Mouse (Mus musculus) myocyte (in vitro differentiated cells): ENCODE measurements around the gene Zar1. TPM values are rescaled to one million over a fixed set of nuclear protein-coding genes. Genes with fewer than 3 reads are reported as not detected.

Source experiments
- H3K27me3 ChIP-seq: one replicate; pipeline ENCODE4 v1.6.1; 2011; ENCODE audit not compliant: control insufficient read depth, insufficient read depth, insufficient read length
- H3K36me3 ChIP-seq: one replicate; pipeline ENCODE4 v1.6.1; 2011; ENCODE audit not compliant: control insufficient read depth, insufficient read depth
- H3K4me2 ChIP-seq: one replicate; pipeline ENCODE4 v1.6.1; 2011; ENCODE audit warnings: low read depth, control low read depth
- H3K4me3 ChIP-seq: one replicate; pipeline ENCODE4 v1.5.1; 2011; ENCODE audit warnings: mild to moderate bottlenecking, control low read depth, moderate library complexity
- H3K79me2 ChIP-seq: one replicate; pipeline ENCODE4 v1.6.1; 2011; ENCODE audit not compliant: control insufficient read depth, insufficient read depth
- H3ac ChIP-seq: one replicate; pipeline ENCODE4 v1.6.1; 2011; ENCODE audit not compliant: control insufficient read depth, insufficient read length
- CEBPB ChIP-seq: IDR thresholded peaks from 2 replicates; pipeline ENCODE4 v1.6.1; 2011; ENCODE audit warnings: mild to moderate bottlenecking, moderate library complexity; ENCODE audit not compliant: poor library complexity, insufficient read depth, severe bottlenecking
- E2F4 ChIP-seq: IDR thresholded peaks from one replicate; pipeline ENCODE4 v1.6.1; 2011; ENCODE audit warnings: mild to moderate bottlenecking, control low read depth, moderate library complexity; ENCODE audit not compliant: insufficient read depth
- MAX ChIP-seq: IDR thresholded peaks from one replicate; pipeline ENCODE4 v1.6.1; 2011; ENCODE audit warnings: low read depth, mild to moderate bottlenecking, control low read depth
- MYOD1 ChIP-seq, 3 experiments: IDR thresholded peaks; one replicate each; pipeline ENCODE4 v1.6.1; 2011; ENCODE audit warnings: control low read depth in 2 of 3, low read depth in 2 of 3, mild to moderate bottlenecking in 2 of 3, moderate library complexity in 1 of 3; ENCODE audit not compliant: insufficient read length in 2 of 3, control insufficient read depth in 1 of 3
- MYOG ChIP-seq, 3 experiments: IDR thresholded peaks; one replicate each; pipeline ENCODE4 v1.6.1; 2011; ENCODE audit warnings: control low read depth in 2 of 3, low read depth in 2 of 3, mild to moderate bottlenecking in 2 of 3; ENCODE audit not compliant: insufficient read length in 2 of 3, control insufficient read depth in 1 of 3, insufficient read depth in 1 of 3
- POLR2A ChIP-seq: IDR thresholded peaks from one replicate; pipeline ENCODE4 v1.6.1; 2011; ENCODE audit warnings: low read depth, mild to moderate bottlenecking, control low read depth, moderate library complexity; ENCODE audit not compliant: insufficient read length
- POLR2AphosphoS2 ChIP-seq: IDR thresholded peaks from one replicate; pipeline ENCODE4 v1.6.1; 2011; ENCODE audit warnings: low read depth, control low read depth; ENCODE audit not compliant: insufficient read length
- REST ChIP-seq: IDR thresholded peaks from one replicate; pipeline ENCODE4 v1.6.1; 2011; ENCODE audit warnings: mild to moderate bottlenecking, control low read depth, moderate library complexity; ENCODE audit not compliant: insufficient read depth, insufficient read length
- SRF ChIP-seq: IDR thresholded peaks from one replicate; pipeline ENCODE4 v1.6.1; 2011; ENCODE audit warnings: low read depth; ENCODE audit not compliant: control insufficient read depth, insufficient read length
- TCF12 ChIP-seq: IDR thresholded peaks from one replicate; pipeline ENCODE4 v1.6.1; 2011; ENCODE audit warnings: mild to moderate bottlenecking, control low read depth; ENCODE audit not compliant: poor library complexity, insufficient read depth, severe bottlenecking
- TCF3 ChIP-seq: IDR thresholded peaks from one replicate; pipeline ENCODE4 v1.6.1; 2011; ENCODE audit warnings: low read depth, control low read depth; ENCODE audit not compliant: insufficient read length
- USF1 ChIP-seq: IDR thresholded peaks from one replicate; pipeline ENCODE4 v1.6.1; 2011; ENCODE audit warnings: low read depth, mild to moderate bottlenecking, control low read depth, moderate library complexity
- polyA plus RNA-seq: library from polyadenylated mRNA; unstranded; fragments of >200 nt; fragmentation: generic; extraction: Trizol; gene quantifications from one replicate; pipeline ENCODE4 v1.2.1, GENCODE M21; 2012; ENCODE audit warnings: missing spikeins

Gene Zar1
- polyA plus RNA-seq, 1 experiment: not detected

DNA sequence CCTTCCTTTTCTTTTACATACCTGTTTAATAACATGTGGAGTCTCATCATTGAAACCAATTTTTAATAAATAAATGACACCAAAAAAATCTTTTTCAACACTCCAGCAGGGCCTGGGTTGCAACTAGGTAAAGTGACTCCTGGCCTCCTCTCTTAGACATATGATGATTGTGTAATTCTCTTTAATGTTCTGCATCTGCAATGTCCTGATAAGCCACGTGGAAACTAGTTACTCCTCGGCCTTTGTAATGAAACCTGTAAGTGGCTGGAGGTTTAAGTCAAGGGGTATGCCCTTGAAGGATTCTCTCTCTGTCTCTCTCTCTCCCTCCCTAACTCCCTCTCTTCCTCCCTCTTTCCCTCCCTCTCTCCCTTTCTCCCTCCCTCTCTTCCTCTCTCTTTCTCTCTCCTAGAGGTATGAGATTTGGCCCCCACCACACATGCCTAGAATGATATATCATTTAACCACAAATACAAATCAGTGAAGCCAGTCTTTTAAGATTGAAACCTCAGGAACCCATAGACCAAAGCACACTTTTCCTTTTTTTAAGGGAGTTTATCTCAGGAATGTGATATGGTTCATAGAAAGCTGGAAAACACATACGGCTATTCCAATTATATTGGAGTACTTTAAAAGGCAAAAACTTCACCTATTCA lies 20.0 kb downstream of the Zar1 start:
- H3K27me3 ChIP-seq: no peaks in the 10 kb centered on the region
- H3ac ChIP-seq: no peak overlapping the region
- H3K36me3 ChIP-seq: no peaks in the 10 kb centered on the region
- H3K4me3 ChIP-seq: no peak overlapping the region
- peaks cover 18% of the 10 kb centered on the region for H3K79me2 ChIP-seq
- H3K4me2 ChIP-seq: no peak overlapping the region
- no peak for TF ChIP-seq CEBPB
- TF ChIP-seq USF1: no peak
- no peak for TF ChIP-seq E2F4
- no peak for TF ChIP-seq MYOD1 (IDR thresholded peaks at IDR 0.05; ENCODE audit: control insufficient read depth in 1 of 3, insufficient read length in 2 of 3, low read depth in 2 of 3)
- no peak for TF ChIP-seq MAX

DNA sequence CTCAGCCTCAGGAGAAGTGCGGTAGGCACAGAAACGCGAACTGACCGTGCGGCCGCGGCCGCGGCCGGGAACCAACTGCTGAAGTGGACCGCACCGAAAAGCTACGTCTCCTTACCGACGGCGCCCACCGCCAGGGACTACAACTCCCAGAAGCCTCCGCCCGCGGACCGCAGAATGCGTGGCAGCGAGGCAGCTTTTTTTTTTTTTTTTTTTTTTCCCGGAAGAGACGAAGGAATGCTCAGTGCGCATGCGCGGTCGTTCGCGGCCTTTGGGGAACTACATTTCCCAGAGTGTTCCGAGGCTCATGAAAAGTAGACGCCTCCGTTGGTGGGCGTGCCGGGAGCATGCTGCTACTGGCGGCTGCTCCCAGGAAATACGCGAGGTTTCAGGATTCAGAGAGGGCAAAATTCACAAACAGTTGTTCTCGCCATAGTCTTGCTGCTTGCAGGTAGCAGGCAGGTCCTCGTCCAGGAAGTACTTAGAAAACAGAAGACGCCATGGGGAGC lies 21.5 kb downstream of the Zar1 start, which contains the start of gene Nfxl1:
Nfxl1 (minus strand) TSS at position 141 of the 506 bp plus-strand sequence.
- H3K36me3 ChIP-seq: peaks cover 6% of the 10 kb centered on the region
- peak within 1 kb of the TSS; percentile 58 for H3ac ChIP-seq
- TF ChIP-seq POLR2A (peak; percentile 64), POLR2AphosphoS2 (peak; percentile 52), SRF (no peak)
- peaks cover 21% of the 10 kb centered on the region for H3K79me2 ChIP-seq
- no peaks in the 10 kb centered on the region for H3K27me3 ChIP-seq
- peak within 1 kb of the TSS; percentile 90 for H3K4me2 ChIP-seq
- peak within 1 kb of the TSS; percentile 64 for H3K4me3 ChIP-seq

DNA sequence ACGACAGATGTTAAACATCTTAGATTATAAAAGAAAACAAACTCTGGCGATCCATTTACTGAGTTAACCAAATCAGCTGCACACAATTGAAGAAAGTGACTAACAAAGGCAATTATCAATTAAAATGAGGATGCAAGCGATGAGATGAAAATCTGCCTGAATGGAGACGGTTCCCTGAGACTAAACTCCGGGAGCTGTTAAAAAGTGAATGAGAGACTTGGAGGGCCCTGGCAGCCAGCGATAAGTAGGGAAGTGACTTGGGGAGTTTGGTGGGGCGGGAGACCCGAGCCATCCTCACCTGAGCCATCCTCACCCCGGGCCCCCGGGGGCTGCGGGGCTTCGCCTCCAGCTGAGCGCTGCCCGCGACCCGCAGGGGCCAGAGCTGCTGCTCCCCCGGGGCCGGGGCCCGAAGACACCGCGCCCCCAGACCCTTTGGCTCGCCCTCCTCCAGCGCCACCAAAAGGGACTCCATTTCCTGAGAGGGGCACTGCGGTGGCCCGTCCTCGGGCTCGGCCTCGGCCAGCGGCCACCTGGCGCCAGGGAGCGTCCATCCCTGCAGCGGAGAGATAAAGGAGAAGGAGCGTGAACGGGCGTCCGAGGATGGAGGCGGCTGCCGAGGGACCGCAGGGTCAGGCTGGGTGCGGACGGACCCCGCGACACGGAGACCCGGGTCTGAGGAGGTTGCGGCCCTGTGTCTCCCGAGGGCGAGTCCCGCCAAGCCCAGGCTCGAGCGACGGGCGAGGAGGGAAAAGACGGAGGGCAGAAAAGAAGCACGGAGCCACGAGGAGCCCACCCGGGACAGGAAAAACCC lies 22.1 kb downstream of the Zar1 start:
- TF ChIP-seq E2F4 (no peak), MYOD1 (IDR thresholded peaks at IDR 0.05; ENCODE audit: control insufficient read depth in 1 of 3, insufficient read length in 2 of 3, low read depth in 2 of 3) (peak in 1 of 3 experiments; percentile 9)
- Histone ChIP-seq H3ac (peak overlapping the region; percentile 58), H3K4me2 (peak overlapping the region; percentile 64), H3K27me3 (no peaks in the 10 kb centered on the region), H3K36me3 (peaks cover 6% of the 10 kb centered on the region), H3K4me3 (peak overlapping the region; percentile 64), H3K79me2 (peaks cover 27% of the 10 kb centered on the region)

DNA sequence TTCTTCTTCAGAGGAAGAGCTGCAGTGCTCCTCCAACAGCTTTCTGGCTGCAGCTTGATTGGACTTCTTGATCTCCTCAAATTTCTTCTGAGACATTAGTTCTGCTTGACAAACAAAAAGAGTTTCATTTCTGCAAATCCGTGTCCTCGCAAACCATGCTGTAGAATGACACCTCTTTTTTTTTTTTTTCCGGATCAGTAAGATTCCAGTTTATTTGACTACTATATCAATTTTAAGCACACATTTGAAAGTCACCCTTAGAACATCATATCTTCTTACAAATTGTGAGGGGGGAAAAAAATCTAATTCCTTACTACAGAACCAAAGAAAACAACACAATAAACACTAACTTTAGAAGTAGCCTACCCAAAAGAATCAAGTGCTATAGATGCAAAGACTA lies 24.8 kb downstream of the Zar1 start:
- H3K4me2 ChIP-seq: no peak overlapping the region
- no peak overlapping the region for H3ac ChIP-seq
- TF ChIP-seq TCF3: no peak
- TF ChIP-seq TCF12: no peak
- TF ChIP-seq POLR2A: no peak
- no peak for TF ChIP-seq E2F4
- H3K79me2 ChIP-seq: peaks cover 28% of the 10 kb centered on the region
- peaks cover 13% of the 10 kb centered on the region for H3K36me3 ChIP-seq
- H3K4me3 ChIP-seq: no peak overlapping the region
- H3K27me3 ChIP-seq: no peaks in the 10 kb centered on the region

DNA sequence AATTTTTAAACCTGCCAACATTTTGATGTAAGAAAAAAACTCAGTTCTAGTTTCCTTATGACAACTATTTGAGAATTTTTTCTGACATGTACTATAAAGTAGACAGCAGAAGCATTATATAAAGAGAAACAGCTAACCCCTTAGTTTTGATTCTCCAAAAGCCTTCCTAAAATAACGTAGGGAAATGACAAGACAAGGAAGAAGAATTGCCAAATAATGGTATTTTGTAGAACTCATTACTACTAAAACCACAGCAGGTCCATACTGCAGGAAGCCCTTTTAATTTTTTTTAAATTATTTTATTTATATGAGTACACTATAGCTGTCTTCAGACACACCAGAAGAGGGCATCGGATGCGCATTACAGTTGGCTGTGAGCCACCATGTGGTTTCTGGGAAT lies 29.8 kb downstream of the Zar1 start:
- TF ChIP-seq TCF12 (no peak), MYOG (IDR thresholded peaks at IDR 0.05; ENCODE audit: control insufficient read depth in 1 of 3, insufficient read depth in 1 of 3, insufficient read length in 2 of 3, low read depth in 2 of 3) (no peak), MAX (no peak), E2F4 (no peak), POLR2AphosphoS2 (no peak), TCF3 (no peak), CEBPB (no peak), REST (no peak), MYOD1 (IDR thresholded peaks at IDR 0.05; ENCODE audit: control insufficient read depth in 1 of 3, insufficient read length in 2 of 3, low read depth in 2 of 3) (no peak), POLR2A (no peak), SRF (no peak), USF1 (no peak)
- Histone ChIP-seq H3K79me2 (peaks cover 10% of the 10 kb centered on the region), H3ac (no peak overlapping the region), H3K36me3 (peaks cover 28% of the 10 kb centered on the region), H3K4me3 (no peak overlapping the region), H3K27me3 (no peaks in the 10 kb centered on the region), H3K4me2 (no peak overlapping the region)
